Mouse (Mus musculus) left cerebral cortex, postnatal 36 days (tissue): ENCODE data around the gene Pex16. TPM values are rescaled to one million over a fixed set of nuclear protein-coding genes. Genes with fewer than 3 reads are reported as not detected.
A peak's percentile ranks its signal among the peaks of the same experiment; 100 is the strongest.
"Not testable (repeated sequence)": the region's sequence is repeated elsewhere in the genome, so short reads cannot be mapped to it uniquely, and the experiment has no call there.

Source experiments
- DNase-seq, 2 experiments: peaks; one replicate each; pipeline ENCODE4 v3.0.0; 2021 to 2022; ENCODE audit warnings: low spot score in 2 of 2, mixed read lengths in 1 of 2
- intact Hi-C: fragments of 180-260 bp; cut with DNase I; formaldehyde crosslinking; loops from one replicate; pipeline ENCODE4 v1.15.1; 2025
- total RNA-seq, 2 experiments: library from RNA; stranded (reverse); gene quantifications; 2 replicates each; pipeline ENCODE4 v1.2.3; 2021

Gene Pex16
- total RNA-seq, 2 experiments from 2014 or later, result 33.4 to 34.1 TPM

GRCm38 (mm10) chr2:92385113-92386051 is 10.9 kb downstream of the Pex16 start:
- intact Hi-C loops, result loop anchor here (5.0 kb wide), 1 partner anchor 47 kb away; the partner anchor contains the start of gene Cry2
- DNase-seq, result no peak

GRCm38 (mm10) chr2:92386821-92387570 is 12.5 kb downstream of the Pex16 start:
- no peak for DNase-seq
- intact Hi-C loops, result loop anchor here (5.0 kb wide), 1 partner anchor 45 kb away; the partner anchor contains the start of gene Cry2

DNA sequence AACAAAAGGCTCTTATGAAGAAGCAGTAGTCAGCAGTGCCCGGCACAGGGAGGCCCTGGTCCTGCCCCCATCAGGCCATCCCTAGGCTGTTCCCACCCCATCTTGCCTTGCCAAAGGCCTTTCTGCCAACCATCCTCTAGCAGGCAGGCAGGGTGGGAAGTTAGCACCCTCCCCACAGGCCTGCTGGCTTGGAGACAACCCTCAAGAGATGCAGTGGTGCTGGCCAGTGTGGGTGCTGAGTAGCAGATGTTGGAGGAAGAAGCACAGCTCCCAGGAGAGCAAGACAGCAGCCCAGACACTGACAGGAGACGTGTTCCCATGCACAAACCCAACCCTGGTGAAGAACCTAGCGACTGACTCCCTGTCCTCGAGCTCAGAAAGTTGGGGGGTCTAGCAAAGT is 13.2 kb downstream of the Pex16 start:
- intact Hi-C loops, result loop anchor here (5.0 kb wide), 1 partner anchor 45 kb away; the partner anchor contains the start of gene Cry2
- peak; percentile 67 to 73 for DNase-seq

DNA sequence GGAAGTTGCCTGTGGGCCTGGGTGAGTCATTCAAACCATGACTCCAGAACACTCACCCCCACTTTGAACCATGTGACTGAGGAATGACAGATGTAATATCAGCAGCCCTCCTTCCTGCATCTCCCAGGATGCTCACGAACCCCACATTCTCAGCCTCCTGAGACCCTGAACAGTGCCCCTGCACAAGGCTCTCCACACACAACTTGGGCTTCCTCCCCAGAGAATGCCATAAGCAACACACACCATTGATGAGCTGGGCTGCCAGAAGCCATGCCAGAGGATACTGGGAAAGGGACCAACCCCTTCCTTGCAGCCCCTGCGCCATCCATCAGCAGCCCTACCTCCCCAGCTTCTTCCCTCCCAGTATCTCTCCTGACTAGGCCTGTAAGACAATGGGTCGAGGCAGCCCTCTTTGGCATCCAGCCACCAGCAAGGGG is 13.6 kb downstream of the Pex16 start:
- intact Hi-C loops, result loop anchor here (5.0 kb wide), 1 partner anchor 44 kb away; the partner anchor contains the start of gene Cry2
- no peak for DNase-seq

DNA sequence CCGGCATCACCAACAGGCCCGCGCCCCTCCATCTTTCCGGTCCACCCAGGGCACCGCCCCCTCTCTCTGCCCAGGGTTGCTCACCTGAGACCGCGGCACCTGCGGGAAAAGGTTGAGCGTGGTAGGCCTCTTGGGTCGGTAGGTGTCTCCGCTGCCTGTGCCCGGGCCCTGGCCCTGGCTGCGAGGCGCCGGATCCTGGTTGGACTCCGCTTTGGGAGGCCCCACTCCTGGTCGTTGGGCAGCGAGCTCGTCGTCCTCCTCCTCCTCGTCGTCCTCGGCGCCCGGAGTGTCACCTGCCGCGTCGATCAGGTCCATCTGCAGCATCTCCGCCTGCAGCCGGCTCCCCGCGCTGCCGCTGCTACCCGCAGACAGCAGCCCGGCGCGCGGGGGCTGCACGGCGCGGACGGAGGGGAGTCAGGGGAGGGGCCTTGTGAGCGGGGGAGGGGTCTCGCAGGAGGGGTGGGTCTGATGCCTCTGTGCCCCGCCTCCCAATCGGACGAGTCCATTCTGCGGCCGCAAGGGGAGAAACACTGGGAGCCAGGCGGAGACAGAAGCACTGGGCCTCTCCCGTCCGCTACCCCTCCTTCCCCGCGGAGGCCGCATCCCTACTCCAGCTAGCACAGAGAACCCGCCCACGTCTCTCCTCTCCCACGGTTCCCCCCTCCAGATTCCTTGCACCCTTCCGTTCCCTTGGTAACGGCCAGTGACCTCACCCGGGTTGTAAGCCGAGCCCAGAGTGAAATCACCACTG is 14.6 kb downstream of the Pex16 start:
- DNase-seq, result peak; percentile 91 to 92
- intact Hi-C loops, result loop anchor here (5.0 kb wide), 1 partner anchor 43 kb away; the partner anchor contains the start of gene Cry2

GRCm38 (mm10) chr2:92389645-92390044 is 15.2 kb downstream of the Pex16 start:
- intact Hi-C loops, result loop anchor here (5.0 kb wide), 1 partner anchor 43 kb away; the partner anchor contains the start of gene Cry2
- DNase-seq, result no peak

- intact Hi-C loops, result no loop called here
- no peak for DNase-seq
Observed at GRCm38 (mm10) chr2:92390206-92390930, 15.9 kb downstream of the Pex16 start.

DNA sequence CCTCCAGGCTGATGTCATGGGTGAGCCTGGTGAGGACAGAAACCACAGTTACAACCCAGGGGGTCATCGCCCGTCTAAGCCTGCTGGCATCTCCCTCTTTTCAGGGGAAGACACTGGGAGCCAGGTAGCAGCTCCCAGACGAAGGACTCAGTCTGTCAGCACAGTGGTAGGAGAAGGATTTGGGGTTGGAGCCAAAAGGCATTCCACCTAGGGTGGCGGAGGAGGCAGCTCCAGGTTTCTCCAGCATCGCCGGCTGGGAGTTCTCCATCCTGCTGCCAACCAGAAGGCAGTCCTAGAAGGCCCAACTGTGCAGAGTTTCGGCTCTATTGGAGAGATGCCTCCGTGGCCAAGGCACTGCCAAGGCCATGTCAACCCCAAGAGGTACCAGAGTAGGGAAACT is 16.6 kb downstream of the Pex16 start:
- intact Hi-C loops, result no loop called here
- DNase-seq, result peak in 1 of 2 experiments; percentile 68

GRCm38 (mm10) chr2:92391703-92392317 is 17.3 kb downstream of the Pex16 start:
- intact Hi-C loops, result no loop called here

DNA sequence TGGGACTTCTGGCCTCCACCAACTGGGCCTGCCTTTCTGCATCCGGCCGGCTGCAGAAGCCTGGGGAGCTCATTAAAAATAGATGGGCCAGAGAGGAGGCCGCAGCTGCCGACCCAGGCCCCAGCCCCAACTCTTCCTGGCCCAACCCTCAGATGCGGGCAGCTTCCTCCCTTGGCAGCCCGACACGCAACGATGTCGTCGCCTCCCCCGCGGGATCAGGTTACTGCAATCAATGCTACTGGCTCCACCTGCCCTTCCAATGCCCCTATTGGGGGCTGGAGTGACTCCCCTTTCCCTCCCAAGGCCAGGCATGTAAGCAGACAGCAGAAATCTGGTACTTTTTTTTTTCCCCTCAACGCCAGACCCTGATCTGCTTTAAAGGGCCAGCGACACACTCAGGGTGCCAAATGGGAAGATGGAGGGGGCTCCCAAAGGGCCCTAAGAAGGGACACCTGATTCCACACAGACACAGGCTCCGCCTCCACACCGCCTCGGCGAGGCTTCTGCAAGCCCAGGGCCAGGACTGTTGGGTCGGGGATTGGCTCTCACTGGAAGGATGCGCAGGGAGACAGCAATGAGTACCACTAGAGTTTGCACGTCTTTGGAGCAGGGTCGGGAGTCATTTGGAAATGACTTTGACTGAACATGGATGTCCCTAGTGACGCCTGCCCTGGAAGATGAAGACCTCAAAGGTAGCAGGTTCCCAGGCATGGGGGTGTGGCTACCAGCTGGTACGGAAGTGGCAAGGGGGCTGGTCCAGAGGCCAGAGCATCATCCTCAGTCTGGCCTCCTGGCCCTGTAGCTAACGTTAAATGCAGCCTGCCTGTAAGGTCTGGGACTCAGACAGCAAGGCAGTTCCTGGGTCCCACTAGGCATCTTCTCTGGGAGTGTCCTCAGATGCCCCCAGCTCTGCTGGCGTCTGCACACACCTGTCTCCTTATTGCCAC is 18.1 kb downstream of the Pex16 start:
- intact Hi-C loops, result no loop called here
- DNase-seq, result no peak

More at GRCm38 (mm10) chr2:92391703-92392317, 17.3 kb downstream of the Pex16 start:
- no peak for DNase-seq

- intact Hi-C loops, result no loop called here
- no peak for DNase-seq
Observed at GRCm38 (mm10) chr2:92395535-92395934, 21.1 kb downstream of the Pex16 start.

DNA sequence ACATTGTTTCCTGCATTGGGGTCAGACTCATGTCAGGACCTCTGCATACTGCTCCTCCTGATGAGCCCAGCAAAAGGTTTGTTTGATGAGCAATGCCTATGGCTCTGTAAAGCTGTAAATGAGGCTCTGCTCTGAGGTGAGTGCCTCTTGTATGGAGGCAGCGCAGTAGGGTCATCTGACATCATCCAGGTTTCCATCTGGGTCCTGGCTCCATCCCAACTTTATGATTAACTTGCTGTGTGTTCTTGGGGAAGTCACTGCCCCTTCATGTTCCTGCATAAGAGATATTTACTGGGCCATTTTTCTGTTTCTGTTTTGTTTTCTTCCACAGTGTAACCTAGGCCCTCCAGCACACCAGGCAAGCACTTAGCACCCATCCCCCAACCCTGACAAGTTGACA is 23.0 kb downstream of the Pex16 start:
- DNase-seq, result no peak
- intact Hi-C loops, result no loop called here

- intact Hi-C loops, DNase-seq: not testable (repeated sequence)
Observed at GRCm38 (mm10) chr2:92399877-92400276, 25.4 kb downstream of the Pex16 start.

DNA sequence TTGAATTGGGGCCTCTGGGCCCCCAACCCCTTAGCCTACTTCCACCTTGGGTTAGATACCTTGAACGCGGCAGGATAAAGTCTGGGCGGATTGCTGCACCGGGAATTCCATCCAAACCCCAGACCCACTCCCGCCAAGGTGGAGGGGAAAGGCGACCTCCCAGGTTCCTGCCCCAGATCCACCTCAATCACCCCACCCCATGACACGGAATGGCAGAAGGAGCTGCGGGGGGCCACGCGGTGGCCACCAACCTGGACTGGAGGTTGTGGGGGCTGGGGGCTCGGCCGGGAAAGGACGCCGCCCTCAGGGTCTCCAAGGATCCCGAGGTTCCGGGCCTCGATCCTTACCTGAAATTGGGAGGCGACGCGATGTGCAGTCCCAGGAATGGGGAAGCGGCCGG is 26.2 kb downstream of the Pex16 start:
- DNase-seq, result no peak
- intact Hi-C loops, result no loop called here

DNA sequence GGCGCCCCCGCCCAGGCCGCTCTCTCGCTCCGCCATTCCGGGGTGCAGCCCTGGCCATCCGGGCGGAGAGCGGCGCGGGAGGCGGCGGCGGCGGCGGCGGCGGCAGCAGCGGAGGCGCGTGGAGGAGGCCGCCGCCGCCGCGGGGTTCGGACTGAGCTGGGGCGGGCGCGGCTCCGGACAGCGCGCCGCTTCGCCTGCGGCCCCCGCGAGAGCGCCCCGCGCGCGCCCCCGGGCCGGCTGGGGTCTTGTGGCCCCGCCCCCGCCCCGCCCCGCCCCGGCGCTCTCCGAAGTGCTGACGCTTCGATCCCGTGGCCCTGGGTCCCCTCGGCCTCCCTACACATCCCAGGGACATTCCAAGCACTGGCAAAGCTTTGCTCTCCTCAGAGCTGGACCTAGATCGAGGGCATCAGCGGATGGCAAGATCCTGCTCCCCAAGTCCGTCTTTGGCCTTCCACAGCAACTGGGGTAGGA is 26.6 kb downstream of the Pex16 start, which contains the start of gene Mapk8ip1:
TSS of gene Mapk8ip1 (minus strand) at position 173 of the 471 bp plus-strand sequence.
- DNase-seq, result no peak

DNA sequence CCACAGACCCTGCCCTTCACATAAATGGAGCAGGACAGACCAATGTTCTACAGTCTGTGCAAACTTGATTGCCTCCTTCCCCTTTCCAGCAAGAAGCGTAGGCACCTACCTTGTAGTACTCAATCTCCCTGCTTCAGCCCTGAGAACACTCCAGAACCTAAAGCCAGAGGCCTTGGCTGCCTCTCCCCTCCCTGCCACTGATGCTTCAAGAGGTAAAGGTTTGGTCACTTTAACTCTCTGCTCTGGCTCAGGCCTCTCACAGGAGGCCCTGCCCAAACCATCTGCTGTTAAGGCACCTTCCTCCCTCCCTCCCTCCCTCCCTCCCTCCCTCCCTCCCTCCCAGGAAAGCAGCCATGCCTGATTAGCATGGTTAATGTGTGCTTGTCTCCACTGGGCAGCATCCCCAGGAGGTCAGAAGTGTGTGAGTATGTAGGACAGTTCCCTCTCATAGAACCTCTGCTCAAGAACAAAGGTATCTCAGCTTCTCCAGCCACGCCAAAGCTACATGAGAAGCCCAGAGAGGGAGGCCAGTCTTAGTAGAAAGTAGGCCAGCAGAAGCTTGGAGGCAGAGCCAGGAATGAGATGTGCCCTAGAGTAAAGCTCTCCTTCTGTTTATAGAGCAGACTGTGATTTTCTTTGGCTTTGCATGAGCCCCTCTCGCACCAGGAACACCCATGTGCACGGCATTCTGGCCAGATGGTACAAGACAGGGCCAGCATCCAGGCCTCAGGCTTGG is 28.3 kb downstream of the Pex16 start:
- DNase-seq, result peak; percentile 57
- intact Hi-C loops, result no loop called here

More for the DNA sequence above, 26.6 kb downstream of the Pex16 start, which contains the start of gene Mapk8ip1:
- intact Hi-C loops, result no loop called here
